Mouse (Mus musculus): Measurements from ENCODE around the gene Ush1g. TPM values are rescaled to one million over a fixed set of nuclear protein-coding genes. Genes with fewer than 3 reads are reported as not detected.

Ush1g gene
- not detected in 2 replicates for polyA plus RNA-seq (2014; fragmentation: Nextera tagmentation; extraction: Ambion mirVana)

DNA sequence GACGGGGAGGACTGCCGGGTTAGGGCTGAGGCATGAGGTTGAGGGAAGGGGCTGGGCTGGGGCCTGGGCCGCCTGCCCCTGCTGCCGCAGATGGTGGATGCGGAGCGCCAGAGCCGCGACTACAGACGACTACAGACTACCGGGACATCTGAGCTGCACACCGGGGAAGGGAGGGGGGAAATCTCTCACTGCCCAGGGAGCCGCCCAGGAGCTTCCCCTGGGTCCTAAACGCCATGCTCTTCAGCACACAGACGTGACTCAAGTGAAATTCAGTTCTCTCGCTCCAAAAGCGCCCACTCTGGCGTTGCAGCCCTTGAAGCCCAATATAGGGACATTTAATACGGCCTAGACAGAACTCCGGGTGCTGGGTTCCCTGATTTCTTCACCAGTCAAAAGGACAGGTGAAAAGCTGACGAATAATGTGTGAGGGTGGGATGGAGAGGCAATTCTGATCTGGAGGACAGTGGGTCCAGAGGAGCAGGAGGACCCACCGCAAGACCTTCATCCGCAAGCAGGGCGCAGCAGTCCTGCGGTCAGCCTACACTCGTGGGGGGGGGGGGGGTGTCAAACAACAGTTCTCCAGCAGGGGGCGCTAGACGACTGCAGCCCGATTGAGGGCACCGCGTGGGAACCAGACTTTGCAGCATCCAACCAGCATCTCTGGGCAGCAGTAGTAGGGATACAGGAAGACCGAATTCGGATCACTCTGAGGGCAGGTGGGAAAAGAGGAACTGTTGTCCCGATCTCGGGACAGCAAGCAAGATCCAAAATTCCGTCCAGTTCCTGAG is at the start of gene Ush1g:
Gene Ush1g (minus strand): TSS at position 136 of the 788 bp plus-strand sequence.
- Histone ChIP-seq H3K4me1 (ENCODE audit: insufficient read depth) (no peaks in the 10 kb centered on the region), H3K9me3 (ENCODE audit: low read depth, low read length) (no peaks in the 10 kb centered on the region), H3K9ac (no peak within 1 kb of the TSS), H3K27ac (ENCODE audit: low read depth) (no peak within 1 kb of the TSS), H3K4me2 (no peak within 1 kb of the TSS; the same call in 1 of the 2 replicates), H3K27me3 (ENCODE audit: insufficient read depth, low read length) (peaks cover 78% of the 10 kb centered on the region), H3K4me3 (ENCODE audit: low read depth, low read length) (no peak within 1 kb of the TSS), H3K36me3 (ENCODE audit: insufficient read depth) (no peaks in the 10 kb centered on the region)
- 5% methylated on average over 35 of the region's 35 CpGs for WGBS
- TF ChIP-seq CTCF (IDR thresholded peaks at IDR 0.05; ENCODE audit: low read depth), result peak; percentile 97
- DNase-seq (peak; percentile 78), ATAC-seq (ENCODE audit: insufficient read depth) (peak; percentile 66; the same call in 1 of the 2 replicates)

GRCm38 (mm10) chr11:115371354-115371753 is 49.5 kb upstream of the Ush1g start:
- ATAC-seq (ENCODE audit: insufficient read depth) (no peak), DNase-seq (no peak)
- H3K27me3 ChIP-seq (ENCODE audit: insufficient read depth, low read length), result peaks cover 46% of the 10 kb centered on the region
- no peaks in the 10 kb centered on the region for H3K9me3 ChIP-seq (ENCODE audit: low read depth, low read length)
- no peak for TF ChIP-seq CTCF (IDR thresholded peaks at IDR 0.05; ENCODE audit: low read depth)
- H3K4me2 ChIP-seq, result no peak overlapping the region
- peaks cover 7% of the 10 kb centered on the region; the same call in 1 of the 2 replicates for H3K4me1 ChIP-seq (ENCODE audit: insufficient read depth)
- H3K36me3 ChIP-seq (ENCODE audit: insufficient read depth), result no peaks in the 10 kb centered on the region
- H3K27ac ChIP-seq (ENCODE audit: low read depth), result no peak overlapping the region
- H3K4me3 ChIP-seq (ENCODE audit: low read depth, low read length), result no peak overlapping the region
- no peak overlapping the region for H3K9ac ChIP-seq
- 39% methylated on average over 8 of the region's 8 CpGs for WGBS

- H3K4me2 ChIP-seq, result no peak overlapping the region
- H3K27ac ChIP-seq (ENCODE audit: low read depth), result no peak overlapping the region
- DNase-seq (no peak), ATAC-seq (ENCODE audit: insufficient read depth) (no peak)
- TF ChIP-seq CTCF (IDR thresholded peaks at IDR 0.05; ENCODE audit: low read depth), result no peak
- no peak overlapping the region for H3K4me3 ChIP-seq (ENCODE audit: low read depth, low read length)
- H3K27me3 ChIP-seq (ENCODE audit: insufficient read depth, low read length), result peaks cover 49% of the 10 kb centered on the region
- 39% methylated on average over 7 of the region's 7 CpGs for WGBS
- no peaks in the 10 kb centered on the region for H3K9me3 ChIP-seq (ENCODE audit: low read depth, low read length)
- peaks cover 7% of the 10 kb centered on the region; the same call in 1 of the 2 replicates for H3K4me1 ChIP-seq (ENCODE audit: insufficient read depth)
- H3K9ac ChIP-seq, result no peak overlapping the region
- no peaks in the 10 kb centered on the region for H3K36me3 ChIP-seq (ENCODE audit: insufficient read depth)
These were observed 48.5 kb upstream of the Ush1g start for GRCm38 (mm10) chr11:115370368-115370767.

DNA sequence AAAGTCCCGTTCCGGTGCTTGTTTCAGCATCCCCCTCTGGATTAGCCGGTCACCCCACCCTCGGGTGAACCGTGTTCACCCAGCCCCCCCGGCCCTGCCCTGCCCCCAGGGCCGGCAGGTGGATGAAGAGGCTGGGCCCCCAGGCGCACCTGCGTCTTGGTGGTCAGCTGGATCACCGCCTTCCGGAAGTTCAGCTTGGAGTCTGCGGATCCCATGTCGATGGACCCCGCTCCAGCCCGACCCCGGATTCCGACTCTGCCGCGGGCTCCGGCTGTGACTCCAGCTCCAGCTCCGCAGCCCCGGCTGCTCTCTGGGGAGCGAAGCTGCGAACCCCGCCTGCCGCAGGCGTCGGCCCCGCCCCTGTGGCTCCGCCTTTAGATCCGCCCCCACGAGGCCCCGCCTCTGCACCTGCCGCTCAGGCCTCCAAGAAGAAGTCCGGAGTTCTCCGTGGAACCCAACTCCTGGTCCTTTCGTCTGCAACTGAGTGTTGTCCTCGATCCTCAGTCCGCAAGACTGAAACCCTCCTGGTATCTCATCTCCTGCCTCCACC is 45.6 kb upstream of the Ush1g start, which contains the start of gene Hid1:
Gene Hid1 (minus strand): TSS at position 362 of the 550 bp plus-strand sequence.
- peaks cover 43% of the 10 kb centered on the region for H3K27me3 ChIP-seq (ENCODE audit: insufficient read depth, low read length)
- peak within 1 kb of the TSS; percentile 47 for H3K9ac ChIP-seq
- under 1% methylated on average over 39 of the region's 39 CpGs for WGBS
- peak; percentile 80 for DNase-seq
- no peaks in the 10 kb centered on the region for H3K9me3 ChIP-seq (ENCODE audit: low read depth, low read length)
- no peak for TF ChIP-seq CTCF (IDR thresholded peaks at IDR 0.05; ENCODE audit: low read depth)
- ATAC-seq (ENCODE audit: insufficient read depth), result peak; percentile 71
- peak within 1 kb of the TSS; percentile 82 for H3K4me2 ChIP-seq
- no peaks in the 10 kb centered on the region for H3K36me3 ChIP-seq (ENCODE audit: insufficient read depth)
- no peak within 1 kb of the TSS for H3K27ac ChIP-seq (ENCODE audit: low read depth)
- peak within 1 kb of the TSS; percentile 52 for H3K4me3 ChIP-seq (ENCODE audit: low read depth, low read length)
- peaks cover 3% of the 10 kb centered on the region; the same call in 1 of the 2 replicates for H3K4me1 ChIP-seq (ENCODE audit: insufficient read depth)

DNA sequence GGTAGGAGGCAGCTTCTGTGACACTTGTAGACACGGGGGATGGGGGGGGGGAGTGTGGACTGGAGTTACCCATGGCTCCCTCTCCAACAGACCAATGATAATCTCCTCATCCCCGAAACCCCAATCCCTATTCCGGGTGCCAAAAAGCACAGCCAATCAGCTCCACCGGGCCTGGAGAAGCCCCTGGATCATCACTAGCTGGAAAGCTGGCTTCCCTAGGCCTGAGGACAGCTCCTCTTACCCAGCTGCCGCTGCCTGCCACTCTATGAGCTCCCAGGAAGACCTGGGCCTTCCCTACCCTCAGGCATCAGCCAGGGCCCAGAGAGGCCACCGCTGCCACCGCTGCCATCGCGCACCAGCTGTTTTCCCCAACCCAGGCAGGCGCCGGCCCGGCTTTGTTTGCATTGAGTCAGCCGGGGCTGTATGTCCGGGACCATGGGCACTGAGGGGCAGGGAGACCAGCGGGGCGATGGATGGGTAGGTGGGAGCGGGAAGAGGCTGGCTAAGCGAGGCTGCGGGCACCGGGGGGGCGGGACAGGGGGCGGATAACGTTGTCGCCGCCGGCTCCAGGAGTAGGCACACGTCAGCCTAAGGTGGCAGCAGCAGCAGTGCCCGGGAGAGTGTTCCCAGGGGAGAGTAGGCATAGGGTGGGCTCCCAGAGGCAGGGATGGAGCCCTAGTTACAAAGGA is 45.0 kb upstream of the Ush1g start:
- no peak for TF ChIP-seq CTCF (IDR thresholded peaks at IDR 0.05; ENCODE audit: low read depth)
- Histone ChIP-seq H3K9me3 (ENCODE audit: low read depth, low read length) (no peaks in the 10 kb centered on the region), H3K27me3 (ENCODE audit: insufficient read depth, low read length) (peaks cover 42% of the 10 kb centered on the region), H3K4me3 (ENCODE audit: low read depth, low read length) (peak overlapping the region; percentile 52), H3K4me1 (ENCODE audit: insufficient read depth) (peaks cover 3% of the 10 kb centered on the region; the same call in 1 of the 2 replicates), H3K36me3 (ENCODE audit: insufficient read depth) (no peaks in the 10 kb centered on the region), H3K27ac (ENCODE audit: low read depth) (no peak overlapping the region), H3K9ac (peak overlapping the region; percentile 47), H3K4me2 (peak overlapping the region; percentile 82)
- DNase-seq (no peak), ATAC-seq (ENCODE audit: insufficient read depth) (peak; percentile 35; the same call in 1 of the 2 replicates)
- WGBS, result 2% methylated on average over 28 of the region's 28 CpGs

GRCm38 (mm10) chr11:115366039-115366705 is 44.3 kb upstream of the Ush1g start:
- Histone ChIP-seq H3K27ac (ENCODE audit: low read depth) (no peak overlapping the region), H3K4me3 (ENCODE audit: low read depth, low read length) (peak overlapping the region; percentile 52; the same call in 1 of the 2 replicates), H3K27me3 (ENCODE audit: insufficient read depth, low read length) (peaks cover 38% of the 10 kb centered on the region), H3K9ac (no peak overlapping the region), H3K4me1 (ENCODE audit: insufficient read depth) (peaks cover 3% of the 10 kb centered on the region; the same call in 1 of the 2 replicates), H3K9me3 (ENCODE audit: low read depth, low read length) (no peaks in the 10 kb centered on the region), H3K36me3 (ENCODE audit: insufficient read depth) (no peaks in the 10 kb centered on the region), H3K4me2 (peak overlapping the region; percentile 82)
- DNase-seq, result no peak
- WGBS, result 25% methylated on average over 7 of the region's 7 CpGs
- no peak for TF ChIP-seq CTCF (IDR thresholded peaks at IDR 0.05; ENCODE audit: low read depth)
- ATAC-seq (ENCODE audit: insufficient read depth), result no peak; the same call in 1 of the 2 replicates

Data from lung, embryonic 14.5 days (tissue).